20 mouse cellular contexts compared by ENCODE assay signal in genomic region chr6:144515905-144516304, GRCm38 (mm10).
"Had no signal": no experiment of that assay in that cellular context is flagged by ENCODE, and none has a peak within 500 bp of the region (broad histone marks: within the 10 kb centered on the region; RNA-seq: fewer than 3 reads in every experiment).

No protein-coding gene starts in this region.

- DNase-seq: cerebellum, adult 8-10 months; cerebellum, adult 9-10 months; cerebellum, adult 9-11 months; cerebellum, postnatal 10 days; cerebellum, postnatal 14 days; cerebellum, postnatal 25 days; cerebellum, postnatal 36 days; embryo, embryonic 11 days; forebrain, postnatal 0 days; gastrocnemius, adult 2 months; gastrocnemius, postnatal 10 days; gastrocnemius, postnatal 14 days; gastrocnemius, postnatal 25 days; gastrocnemius, postnatal 36 days; heart, adult 18-20 months; heart, adult 2 months had no signal

- ATAC-seq: forebrain, embryonic 13.5 days; forebrain, embryonic 14.5 days; forebrain, embryonic 15.5 days; forebrain, embryonic 16.5 days; forebrain, postnatal 0 days had no signal
